Mouse (Mus musculus): Measurements from ENCODE around the gene Olfr1378.

Olfr1378 gene

DNA sequence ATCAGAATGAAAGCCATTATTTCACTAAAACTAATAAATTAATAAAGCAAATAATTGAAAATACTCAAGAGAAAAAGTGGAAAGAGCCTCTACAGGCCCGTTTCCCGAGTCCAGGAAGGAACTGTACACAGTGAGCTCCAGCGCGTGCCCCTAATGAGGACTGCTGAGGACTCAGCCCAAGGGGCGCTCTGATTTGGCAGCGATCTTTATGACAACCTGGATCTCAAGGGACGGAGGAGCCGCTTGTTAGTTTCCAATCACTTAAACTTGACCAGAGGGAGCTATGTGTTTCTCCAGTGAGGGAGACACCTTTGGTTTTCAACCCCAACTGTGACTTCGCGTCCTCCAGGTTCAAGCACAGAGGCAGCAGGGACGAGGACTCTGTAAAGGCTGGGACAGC, at the start of gene Olfr1378:
TSS of gene Olfr1378 (plus strand) at position 301 of the 400 bp plus-strand sequence.
- no peak for DNase-seq (ENCODE audit: extremely low read depth, low read depth, low spot score)

DNA sequence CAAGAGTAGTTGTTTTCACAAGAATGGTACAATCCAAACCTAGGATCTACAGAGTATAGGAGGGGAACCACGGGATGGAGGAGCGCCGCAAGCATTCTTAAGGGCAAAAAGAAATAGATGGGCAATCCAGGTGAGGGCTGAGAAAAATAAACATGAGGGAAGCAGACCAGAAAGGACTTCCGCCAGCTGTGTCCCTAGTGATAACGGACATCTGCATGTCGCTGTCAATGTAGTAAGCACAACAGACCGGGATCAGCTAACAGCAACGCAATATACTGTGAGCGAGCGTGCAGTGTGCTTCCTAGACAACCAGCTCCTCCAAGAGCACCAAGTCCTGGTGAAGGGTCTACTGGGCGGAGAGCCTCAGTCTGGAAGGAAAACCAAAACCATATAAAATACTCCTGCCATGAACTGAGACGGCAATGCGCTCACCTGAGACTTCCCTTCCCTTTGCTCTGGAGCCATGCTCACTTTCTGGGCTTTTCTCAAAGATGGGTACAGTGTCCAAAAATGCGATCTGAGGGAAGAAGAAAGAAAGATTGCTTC, 35.8 kb upstream of the Olfr1378 start:
- DNase-seq (ENCODE audit: extremely low read depth, low read depth, low spot score): no peak

DNA sequence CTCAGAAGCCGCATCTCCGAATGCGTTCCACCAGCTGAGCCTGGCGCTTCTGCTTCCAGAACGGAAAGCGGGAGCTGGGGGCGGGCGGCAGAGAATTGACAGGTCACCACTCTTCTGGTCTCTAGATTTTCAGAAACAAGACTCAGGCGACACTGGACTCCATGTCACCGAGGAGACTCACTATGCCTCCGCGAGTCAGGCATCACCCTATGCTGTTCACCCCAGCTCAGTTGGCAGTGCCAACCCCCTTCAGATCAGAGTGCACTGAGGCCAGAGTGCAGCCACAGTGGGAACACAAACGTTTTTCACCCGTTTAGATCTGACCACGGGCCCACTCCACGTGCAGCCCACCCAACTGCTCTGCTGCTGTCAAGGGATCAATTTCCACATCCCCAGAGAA, 35.3 kb upstream of the Olfr1378 start:
- DNase-seq (ENCODE audit: extremely low read depth, low read depth, low spot score): no peak

DNA sequence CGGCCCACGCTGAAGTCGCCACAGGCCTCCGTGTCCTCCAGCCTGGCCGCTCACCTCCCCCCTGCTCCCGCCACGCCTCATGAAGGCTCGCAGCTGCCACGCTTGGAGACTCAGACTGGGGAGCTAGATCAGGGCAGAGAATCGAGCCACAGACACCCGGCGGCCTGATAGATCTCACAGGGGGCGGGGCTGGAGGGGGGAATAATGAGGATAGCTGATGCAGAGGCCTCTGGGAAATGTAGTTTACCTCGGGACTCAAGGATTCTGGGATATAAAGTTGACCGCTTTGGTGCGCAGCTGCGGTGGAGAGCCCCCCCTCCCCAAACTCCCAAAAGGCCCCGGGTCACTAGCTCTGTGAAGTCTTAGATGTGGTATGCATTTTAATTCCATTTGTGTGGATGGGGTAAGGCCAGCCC, 34.9 kb upstream of the Olfr1378 start, which contains the start of gene Zfp354b:
TSS of gene Zfp354b (minus strand) at position 183 of the 416 bp plus-strand sequence.
- DNase-seq (ENCODE audit: extremely low read depth, low read depth, low spot score): no peak

DNA sequence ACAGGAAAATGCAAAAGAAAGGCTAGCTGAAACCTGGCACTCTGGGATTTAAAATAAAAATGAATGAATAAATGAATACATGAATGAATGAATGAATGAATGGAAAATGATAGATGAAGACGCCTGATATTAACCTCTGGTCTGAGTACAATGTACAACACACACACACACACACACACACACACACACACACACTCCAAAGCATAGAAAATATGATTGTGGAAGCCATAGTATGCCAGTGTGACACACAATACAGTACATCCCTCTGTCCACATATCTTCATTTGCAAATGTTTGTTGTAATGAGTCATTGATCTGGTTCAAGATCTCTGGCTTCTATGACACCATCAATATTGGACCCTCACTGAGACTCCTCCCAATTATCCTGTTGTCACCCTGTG, 34.3 kb upstream of the Olfr1378 start:
- DNase-seq (ENCODE audit: extremely low read depth, low read depth, low spot score): no peak

DNA sequence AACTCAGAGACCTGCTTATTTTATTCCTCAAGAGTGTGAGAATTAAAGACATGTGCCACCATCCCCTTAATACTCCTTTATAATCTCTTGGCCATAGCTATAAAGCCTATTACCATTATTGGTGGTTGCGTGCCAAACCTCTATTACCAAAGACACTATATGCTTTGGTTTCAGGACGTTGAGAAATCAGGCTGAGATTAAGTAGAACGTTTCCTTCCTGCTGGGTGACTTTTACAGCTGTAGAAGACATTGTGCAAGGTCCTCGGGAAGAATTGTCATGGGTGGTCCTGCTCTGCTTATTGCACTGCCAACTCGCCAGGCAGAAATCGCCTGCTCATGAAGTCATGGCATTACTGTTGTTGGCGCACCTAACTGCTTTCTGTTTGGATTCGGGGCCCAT, 27.9 kb upstream of the Olfr1378 start:
- DNase-seq (ENCODE audit: extremely low read depth, low read depth, low spot score): peak; percentile 79

DNA sequence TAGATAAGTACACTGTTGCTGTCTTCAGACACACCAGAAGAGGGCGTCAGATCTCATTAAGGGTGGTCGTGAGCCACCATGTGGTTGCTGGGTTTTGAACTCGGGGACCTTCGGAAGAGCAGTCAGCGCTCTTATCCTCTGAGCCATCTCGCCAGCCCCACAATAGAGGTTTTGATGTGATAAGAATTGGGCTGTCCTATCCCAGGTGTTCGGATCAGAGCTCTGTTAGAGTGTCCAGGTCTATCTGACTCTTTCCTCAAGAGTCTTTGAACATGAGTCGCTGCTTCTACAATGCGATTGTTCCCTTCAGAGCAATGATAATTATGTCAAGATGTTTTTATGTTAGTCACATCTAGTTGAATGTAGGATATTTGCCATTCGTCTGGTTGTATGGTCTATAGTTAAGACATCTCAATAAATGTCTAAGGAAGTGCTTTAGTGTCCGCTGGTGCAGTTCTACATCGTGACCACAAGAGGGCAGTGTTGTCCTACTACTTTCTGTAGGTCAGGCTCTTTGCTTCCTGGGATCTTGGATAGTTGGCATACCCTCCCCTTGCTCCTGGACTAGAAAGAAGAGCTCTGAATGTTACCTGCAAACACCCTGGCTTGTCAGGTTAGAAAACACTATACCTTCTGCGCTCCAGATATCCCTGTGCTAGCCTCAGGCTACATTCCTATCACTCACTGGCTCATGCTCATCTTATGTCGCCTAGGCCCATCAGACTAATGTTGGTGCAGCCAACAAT, 26.5 kb upstream of the Olfr1378 start:
- no peak for DNase-seq (ENCODE audit: extremely low read depth, low read depth, low spot score)

DNA sequence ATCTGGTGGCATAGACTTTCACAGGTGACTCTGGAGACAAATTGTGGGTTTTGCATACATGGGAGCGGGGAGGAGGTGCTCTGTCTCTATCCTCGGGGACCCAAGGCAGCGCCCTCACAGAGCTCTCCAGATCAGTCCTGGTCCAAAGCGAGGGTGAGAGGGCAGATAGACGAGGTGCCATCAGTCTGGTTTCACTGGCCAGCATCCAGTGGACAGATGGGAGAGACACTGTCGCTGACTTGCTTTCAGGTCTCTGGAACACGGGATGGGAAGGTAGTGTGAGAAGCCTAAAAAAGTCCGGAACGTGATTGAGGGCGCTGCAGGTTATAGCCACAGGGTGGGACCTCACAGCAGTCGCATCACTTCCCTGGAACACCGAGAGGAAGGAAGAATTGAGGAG, 23.9 kb upstream of the Olfr1378 start:
- DNase-seq (ENCODE audit: extremely low read depth, low read depth, low spot score): no peak

DNA sequence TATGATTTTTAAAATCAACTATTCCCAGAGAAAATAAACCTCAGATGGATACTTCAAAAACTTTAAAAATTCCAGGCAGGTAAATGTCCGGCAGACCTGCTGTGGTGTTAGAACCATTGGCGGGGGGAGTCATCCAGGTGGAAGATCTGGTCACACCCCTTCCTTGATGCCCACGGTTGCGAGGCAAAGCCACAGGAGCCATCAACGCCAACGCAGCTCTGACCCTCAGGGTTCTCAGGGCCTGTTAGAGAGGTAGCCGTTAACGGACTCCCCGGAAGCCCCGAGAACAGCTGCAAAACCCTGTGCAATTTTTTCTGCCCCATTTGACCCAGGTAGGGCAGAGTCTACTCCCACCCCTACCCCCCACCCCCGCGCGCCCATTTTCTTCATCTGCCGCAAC, 22.8 kb upstream of the Olfr1378 start, which contains the start of gene 4933414I15Rik:
TSS of gene 4933414I15Rik (minus strand) at position 260 of the 400 bp plus-strand sequence.
- no peak for DNase-seq (ENCODE audit: extremely low read depth, low read depth, low spot score)

DNA sequence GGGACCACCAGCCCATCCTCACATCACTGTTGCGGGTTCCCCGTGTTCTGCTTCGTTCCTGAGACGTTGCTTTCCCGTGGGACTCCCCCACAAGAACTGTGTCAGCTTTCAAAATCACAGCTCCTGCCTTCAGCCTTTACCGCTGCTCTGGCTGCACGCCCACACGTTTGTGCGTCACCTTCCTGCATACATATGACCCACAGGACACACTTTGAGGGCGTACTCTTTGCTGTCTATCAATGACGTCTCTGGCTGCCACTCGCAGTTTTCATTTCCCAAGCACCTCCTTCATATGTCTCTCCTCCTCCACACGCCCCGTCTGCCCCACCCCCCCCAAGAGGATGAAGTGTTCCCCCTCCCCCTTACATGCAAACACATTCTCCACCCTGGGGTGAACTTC, 14.0 kb upstream of the Olfr1378 start:
- no peak for DNase-seq (ENCODE audit: extremely low read depth, low read depth, low spot score)

DNA sequence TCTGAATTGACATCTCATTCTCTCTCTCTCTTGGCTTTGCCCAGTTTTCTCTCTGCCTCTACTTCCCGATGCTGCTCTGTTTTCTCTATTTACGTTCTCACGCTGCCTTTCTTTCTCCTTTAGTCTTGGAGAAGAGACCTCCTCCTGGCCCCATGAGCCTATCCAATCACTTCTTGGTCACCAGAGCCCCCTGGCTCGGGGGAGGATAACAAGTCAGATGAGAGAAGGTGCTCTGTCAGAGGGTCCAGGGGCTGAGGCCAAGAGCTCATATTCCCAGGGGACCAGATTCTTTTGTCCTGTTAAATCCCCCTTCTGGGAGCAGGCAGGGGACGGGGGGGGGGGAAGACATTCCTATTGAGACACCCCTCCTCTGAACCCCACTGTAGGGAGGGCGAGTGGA, 12.7 kb upstream of the Olfr1378 start, which contains the start of gene Prop1:
TSS of gene Prop1 (minus strand) at position 101 of the 400 bp plus-strand sequence.
- DNase-seq (ENCODE audit: extremely low read depth, low read depth, low spot score): no peak

DNA sequence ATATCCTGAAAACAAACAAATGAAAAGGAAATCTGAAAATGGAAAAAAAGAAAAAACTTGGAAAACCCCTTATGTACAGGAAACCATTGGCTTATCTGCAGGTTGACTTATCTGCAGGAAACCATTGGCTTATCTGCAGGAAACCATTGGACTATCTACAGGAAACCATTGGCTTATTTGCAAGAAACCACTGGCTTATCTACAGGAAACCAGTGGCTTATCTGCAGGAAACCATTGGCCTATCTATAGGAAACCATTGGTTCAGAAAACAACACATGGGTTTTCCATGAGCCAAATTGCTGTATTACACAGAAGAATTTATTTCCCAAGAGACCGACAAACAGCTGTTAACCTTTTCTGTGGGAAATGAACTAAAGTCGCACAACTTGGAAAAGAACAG, 1.4 kb upstream of the Olfr1378 start:
- no peak for DNase-seq (ENCODE audit: extremely low read depth, low read depth, low spot score)

DNA sequence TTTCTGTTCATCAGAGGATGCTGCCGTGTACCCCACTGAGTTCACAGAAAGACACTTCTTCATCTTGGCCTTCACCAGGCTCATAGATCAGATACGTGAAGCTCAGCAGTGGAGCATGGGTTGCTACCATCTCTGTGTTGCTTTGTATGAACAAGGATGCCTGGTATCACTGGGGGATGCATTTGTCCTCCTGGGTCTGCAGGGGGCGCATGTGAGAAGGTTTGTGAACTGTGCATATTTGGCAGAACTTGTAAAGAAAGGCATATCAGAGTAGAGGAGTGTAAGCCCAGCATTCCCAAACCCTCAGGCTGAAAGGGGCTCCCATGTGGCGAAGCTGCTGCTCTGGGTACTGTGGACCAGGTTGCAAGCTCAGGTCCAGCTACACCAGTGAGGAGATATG, 10.9 kb downstream of the Olfr1378 start:
- DNase-seq (ENCODE audit: extremely low read depth, low read depth, low spot score): no peak

DNA sequence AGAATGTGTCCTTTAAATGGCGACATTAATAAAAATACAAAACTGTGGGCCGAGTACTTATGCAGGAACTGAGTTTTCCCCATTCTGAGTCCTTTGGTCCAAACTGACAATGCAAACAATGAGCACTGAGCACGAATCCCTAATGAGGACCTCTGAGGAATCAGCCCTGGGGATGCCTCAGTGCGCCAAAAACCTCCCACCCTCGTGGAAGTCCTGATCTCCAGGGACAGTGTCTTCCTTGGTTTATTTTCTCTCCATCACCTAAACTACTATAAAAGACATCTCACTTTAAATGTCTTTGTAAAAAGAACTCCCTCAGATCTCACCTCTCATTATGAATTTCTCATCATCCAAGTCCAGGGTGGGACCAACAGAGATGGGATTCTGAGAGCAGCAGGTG, 15.3 kb downstream of the Olfr1378 start, which contains the start of gene Olfr1377:
TSS of gene Olfr1377 (plus strand) at position 301 of the 400 bp plus-strand sequence.
- no peak for DNase-seq (ENCODE audit: extremely low read depth, low read depth, low spot score)

DNA sequence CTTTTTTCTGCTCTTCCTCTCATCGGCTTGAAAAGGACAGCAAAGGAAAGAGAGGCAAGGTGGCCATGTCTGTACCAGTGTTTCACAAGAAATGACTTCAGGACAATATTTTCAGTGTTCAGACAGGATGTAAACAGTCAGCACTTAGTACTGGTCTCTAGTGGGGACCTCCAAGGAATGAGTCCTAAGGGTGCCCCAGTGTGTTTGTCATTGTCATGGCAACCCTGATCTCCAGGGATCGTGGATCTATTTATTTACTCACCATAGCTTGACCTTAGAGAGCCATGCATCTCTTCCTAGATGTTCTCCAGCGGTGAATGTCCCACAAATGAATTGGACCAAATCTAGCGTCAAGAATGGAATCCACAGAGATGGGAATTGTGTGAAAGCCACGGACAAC, 37.0 kb downstream of the Olfr1378 start, which contains the start of gene Olfr51:
TSS of gene Olfr51 (plus strand) at position 301 of the 400 bp plus-strand sequence.
- DNase-seq (ENCODE audit: extremely low read depth, low read depth, low spot score): no peak

DNA sequence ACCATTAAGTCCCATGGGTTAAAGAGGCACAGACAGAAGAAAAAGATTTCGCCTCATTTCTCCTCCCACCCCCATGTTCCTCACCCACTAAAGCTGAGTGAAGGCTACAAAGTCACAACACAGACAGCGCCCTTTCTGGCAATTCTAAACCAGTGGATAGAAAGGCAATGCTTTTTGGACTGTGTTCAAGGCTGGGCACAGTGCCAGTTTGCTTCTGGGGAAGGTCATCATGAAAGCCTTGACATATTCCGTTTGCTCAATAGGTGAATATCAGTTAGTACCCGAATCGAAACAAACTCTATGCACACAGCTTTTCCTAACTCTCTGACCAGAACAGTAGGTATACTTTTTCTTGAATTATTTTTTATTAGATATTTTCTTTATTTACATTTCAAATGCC, 45.5 kb downstream of the Olfr1378 start:
- DNase-seq (ENCODE audit: extremely low read depth, low read depth, low spot score): no peak

DNA sequence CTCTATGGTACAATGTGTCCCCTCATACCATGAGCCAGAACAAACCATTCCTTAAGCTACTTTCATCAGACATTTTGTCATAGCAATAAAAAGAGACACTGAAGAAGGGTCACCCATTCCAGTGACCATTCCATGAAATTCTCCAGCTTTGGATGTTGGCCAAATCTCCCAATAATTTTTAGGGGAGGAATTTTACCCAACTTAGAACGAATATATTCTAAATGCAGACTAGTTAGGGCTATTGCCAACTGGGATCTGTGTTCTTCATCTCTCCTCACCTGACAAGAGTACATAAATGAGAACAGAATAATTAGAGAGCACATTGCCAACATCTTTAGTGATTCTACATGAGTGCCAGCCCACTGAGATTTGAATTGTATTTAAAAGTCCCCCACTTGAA, 47.6 kb downstream of the Olfr1378 start, which contains the start of gene Olfr54:
TSS of gene Olfr54 (plus strand) at position 301 of the 400 bp plus-strand sequence.
- DNase-seq (ENCODE audit: extremely low read depth, low read depth, low spot score): no peak

DNA sequence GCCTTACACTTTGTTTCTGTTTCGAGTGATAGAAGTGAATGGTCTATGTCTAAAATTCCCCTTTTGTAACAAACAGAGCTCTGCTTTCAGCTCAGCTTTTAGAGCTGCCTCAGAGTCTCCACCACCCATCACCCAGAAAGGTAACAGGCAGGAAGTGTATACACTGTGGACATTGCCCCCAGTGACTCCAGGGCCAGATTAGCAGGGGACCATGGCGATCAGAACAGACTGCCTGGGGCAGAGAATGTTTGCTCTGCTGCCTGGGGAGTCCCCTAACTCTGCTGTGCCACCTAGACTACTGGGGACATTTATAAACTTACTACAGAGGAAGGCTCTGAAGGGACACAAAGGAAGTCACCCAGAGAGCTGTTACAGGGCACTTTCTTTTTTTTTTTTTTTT, 50.0 kb downstream of the Olfr1378 start:
- DNase-seq (ENCODE audit: extremely low read depth, low read depth, low spot score): no peak
